Mouse (Mus musculus) neural tube, embryonic 10.5 days (tissue): ENCODE measurements at regions not wholly inside any gene's neighbourhood (a gene's known extent, or its start where the extent isn't known, plus 50 kb on each side); places are given as distances from the start of the nearest gene placed in this dataset.
A peak's percentile ranks its signal among the peaks of the same experiment; 100 is the strongest.

Source experiments
- DNase-seq: peaks from one replicate; pipeline ENCODE4 v3.0.0-alpha.2; 2017; ENCODE audit warnings: low spot score; ENCODE audit errors: extremely low spot score

DNA sequence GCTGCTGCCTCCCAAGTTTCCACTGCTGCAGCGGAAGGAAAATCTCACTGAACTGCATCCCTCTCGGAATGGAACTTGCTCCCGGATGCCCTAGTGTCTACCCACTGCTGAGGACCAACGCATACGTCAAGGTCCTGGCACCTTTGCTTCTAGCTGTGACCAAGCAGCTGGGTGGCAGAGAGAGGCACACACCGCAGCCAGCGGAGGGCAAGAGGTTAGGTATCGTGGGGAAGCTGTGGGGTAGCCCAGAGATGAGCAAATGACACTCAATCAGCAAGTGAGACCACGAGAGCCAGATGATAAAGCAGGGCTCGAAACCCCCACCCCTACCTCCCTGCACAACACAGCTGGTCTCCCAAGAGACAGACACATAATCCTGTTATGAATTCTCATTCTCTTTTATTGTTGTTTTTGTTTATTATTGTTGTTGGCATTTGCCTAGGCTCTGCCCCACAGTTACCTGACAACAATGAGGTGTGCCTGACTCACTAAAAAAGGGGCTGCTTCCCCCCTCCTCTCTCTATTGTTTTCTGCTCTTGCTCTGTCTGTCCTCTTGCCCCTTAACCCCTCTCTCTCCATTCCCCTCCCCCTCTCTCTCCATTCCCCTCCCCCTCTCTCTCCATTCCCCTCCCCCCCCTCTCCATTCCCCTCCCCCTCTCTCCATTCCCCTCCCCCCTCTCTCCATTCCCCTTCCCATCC, 112.0 kb upstream of the Spred2 start:
- DNase-seq: no peak

DNA sequence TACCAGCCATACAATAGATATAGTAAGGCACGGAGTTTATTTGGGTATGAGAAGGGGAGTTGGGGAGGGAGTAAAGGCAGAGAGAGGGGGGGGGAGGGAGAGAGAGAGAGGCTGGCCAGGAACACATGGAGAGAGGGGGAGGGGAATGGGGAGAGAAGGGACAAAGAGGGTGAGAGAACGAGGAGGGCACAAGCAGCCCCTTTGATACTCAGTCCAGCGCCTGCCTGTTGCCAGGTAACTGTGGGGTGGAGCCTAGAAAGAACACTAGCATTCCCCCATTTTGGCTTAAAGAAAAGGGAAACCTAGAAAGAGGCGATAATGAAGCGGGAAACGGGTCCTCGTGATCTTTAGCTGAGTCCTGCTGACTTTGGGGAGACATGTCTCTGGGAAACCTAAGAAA, 110.6 kb upstream of the Spred2 start:
- DNase-seq: no peak

DNA sequence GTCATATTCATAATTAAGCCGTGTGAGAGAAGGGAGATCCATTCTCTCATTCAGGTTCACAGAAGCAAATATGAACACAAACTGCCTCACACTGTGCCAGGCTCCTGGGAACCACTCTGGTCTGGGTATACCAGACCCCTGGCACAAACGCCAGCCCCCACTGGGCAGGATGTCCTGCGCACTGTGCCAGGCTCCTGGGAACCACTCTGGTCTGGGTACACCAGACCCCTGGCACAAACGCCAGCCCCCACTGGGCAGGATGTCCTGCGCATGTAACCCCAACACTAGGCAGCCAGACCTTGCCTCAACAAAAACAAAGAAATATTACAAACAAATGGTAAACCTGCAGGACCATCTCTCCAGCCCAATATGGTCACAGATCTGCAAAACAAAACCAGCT, 101.2 kb upstream of the Spred2 start:
- no peak for DNase-seq

DNA sequence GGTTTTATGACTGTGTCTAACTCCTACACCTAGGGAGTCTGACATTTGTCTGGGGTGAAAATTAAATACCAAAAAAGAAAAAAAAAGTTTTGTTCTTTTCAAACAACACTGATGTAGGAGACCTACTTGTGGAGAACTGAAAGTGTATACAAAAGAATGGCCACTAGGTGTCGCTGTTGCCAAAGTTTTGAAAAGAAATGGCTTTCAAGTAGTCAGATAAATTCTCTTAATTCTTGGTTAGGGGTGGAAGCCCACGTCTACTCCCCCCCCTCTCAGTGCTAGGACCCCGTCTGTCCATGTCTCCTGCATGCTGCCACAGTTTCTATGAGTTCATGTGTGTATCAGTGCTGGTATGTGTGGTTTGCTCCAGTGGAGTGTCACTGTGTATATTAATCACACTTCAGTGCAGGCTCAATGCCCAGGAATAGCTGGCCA, 100.7 kb upstream of the Spred2 start:
- DNase-seq: peak; percentile 75

DNA sequence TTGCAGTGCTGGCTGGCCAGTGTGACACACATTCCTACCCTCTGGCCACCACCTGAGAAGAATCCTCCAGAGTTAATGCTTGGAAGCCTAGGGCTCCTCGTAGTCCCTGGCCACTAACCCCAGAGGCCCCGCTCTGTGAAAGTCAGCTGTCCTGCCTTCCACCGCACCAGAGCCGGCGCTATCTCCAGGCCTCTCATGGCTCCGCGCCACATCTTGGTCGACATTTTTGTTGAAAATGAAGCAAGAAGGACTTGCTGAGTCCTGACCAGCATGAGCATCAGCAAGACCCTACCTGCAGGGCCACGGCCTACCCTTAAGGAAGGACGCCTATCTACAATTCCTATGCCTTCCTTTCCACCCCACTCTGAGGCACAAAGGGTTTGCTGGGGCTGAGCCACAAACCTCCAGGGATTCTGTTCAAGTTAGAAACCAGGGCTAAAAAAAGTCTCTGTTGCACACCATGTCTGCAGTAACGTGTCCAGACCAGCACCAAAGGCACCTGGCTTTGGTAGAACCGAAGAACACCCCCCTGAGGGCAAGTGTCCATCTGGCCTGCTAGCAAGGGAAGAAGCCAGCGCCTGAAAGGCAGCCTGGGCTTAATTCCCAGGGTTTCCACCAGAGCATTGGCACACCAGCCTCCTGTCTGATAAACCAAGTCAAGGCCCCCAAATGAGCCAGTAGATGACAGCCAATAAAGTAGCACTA, 97.5 kb upstream of the Spred2 start:
- no peak for DNase-seq

DNA sequence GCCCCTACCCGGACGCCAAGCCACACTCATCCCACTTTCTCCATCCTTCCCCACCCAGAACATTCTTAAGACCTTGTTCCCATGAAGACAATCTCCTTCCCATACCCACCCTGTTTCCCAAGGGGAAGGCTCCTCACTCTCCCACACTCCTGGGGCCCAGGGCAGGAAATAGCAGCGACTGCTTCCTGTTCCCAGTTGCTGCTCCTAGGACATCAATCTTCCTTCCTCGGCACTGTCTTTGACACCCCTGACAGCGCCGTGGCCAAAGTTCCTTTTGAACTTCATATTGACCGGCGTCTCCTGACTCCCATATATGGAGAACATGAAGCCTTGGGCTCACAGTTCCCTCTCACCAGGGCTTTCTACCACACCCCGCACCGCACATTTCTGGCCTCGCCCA, 96.2 kb upstream of the Spred2 start:
- no peak for DNase-seq

DNA sequence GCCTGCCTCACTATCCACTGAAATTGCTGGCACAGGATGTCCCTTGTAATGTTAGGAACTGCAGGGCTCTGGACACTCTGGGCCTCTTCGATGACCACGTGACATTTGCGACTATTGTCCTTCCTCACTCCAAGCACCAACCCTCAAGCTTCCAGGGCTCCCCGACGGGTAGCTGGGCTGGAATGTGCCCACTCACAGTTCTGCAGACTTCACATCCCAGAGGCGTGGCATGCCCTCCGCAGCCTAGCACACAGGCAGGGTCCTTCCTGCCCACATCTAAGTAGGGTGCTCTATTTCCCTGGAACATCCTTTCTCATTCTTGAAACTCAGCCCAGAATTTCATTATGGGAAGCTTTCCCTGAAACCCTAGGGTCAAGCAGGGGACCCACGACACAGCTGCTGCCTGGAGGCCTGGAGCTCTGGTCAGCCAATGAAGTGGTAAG, 95.2 kb upstream of the Spred2 start:
- no peak for DNase-seq

DNA sequence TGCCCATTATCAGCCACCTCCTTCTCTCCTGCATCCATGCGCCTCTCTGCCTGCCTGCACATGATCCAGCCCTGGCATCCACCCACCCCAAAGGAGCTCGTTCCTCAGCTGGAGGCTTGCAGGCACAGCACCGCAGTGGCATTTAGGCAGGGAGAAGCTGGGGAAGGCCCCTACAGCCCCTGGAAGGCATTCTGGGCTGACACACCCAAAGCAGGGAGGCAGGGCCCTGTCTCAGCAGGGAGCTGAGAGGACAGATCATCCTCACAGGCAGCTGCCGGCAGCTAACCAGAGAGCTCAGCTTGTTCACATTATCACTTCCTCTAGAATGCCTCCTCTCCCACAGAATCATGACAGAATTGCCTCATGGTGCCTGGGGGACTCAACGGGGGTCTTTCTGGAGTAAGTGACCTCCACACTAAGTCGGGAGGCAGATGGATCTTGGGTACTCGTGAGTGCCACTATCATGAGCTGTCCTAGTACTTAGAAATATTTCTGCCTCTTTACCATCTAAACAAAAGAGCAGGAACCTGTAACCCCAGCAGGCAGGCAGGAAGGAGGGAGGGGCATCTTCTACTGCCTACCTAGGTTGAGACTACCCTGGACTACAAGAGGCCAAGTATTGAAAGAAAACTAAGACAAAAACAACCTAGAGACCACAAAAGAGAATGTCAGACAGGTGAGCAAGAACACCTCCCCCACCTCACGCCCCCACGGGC, 94.5 kb upstream of the Spred2 start:
- DNase-seq: no peak

DNA sequence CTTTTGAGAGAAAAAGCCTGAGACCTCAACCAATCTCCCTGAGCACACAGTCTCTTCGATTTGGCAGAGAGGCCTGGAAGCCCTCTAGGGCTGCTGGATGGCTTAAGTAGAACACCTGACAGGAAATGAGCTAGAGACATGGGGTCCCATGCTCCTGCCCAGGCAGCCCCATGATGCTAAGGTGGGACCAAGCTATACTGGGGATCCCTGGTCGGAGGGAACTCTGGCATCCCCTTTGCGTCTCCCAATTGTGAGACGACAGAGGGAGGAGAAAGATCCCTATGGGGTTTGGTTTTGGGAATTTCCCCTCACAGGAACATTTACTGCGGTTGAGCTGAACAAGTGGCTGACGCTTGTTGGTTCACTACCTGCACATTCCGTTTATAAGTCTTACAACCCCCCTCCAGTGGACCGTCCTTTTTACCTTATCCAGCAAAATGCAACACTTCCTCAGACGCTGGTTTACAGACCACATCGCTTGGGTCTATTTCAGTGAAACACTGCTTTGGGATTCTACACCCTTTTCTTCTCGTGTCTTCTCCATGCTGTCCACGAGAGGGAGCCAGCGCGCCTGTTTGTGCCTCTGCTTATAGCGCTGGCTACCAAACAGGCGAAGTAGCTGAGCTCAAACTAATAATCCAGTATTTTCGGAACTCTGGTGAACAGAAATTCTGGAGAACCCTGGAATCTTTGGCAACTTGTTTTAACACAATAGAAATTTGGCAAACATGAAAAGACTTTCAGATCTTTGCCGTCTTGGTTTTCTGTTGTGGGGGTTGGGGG, 93.7 kb upstream of the Spred2 start:
- DNase-seq: peak; percentile 75

DNA sequence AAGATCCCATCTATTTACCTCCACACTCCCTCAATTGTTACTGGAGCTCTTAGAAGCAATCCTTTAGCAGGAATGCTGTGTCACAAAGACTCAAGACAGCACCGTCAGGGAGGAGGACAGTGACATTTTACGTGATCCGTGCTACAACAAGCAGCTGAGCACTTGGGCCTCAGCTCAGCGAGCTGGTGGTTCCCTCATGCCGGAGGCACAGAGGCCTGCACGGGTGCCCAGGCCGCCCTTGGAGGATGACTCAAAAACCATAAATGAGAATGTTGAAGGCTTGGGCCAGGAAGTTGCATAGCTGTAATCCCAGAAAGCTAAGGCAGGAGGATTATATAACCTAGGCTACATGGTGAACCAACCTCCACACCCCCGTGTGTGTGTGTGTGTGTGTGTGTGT, 89.6 kb upstream of the Spred2 start:
- no peak for DNase-seq

DNA sequence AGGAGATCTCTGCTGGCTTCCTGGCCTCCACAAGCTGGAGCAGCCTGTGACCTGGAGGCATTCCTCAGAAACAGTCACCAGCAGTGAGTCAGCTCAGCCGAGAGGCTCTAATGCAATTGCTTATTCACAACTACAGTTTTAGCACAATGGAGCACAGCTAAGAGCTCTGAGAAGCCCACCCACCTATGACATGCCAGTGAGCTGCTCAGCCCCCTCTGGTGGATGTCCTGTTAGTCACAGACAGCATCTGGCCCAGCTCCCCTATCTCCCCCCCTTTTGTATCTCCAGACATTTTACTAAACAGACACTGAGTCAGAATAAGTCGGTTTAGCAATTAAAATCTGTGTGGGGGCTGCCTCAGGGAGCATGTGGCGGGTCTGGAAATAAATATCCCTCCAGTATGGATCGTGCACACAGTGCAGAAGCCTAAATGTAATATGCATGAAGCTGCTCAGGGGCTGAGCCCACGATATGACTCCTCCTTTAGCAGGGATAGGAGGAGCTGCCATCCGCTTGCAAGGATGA, 88.9 kb upstream of the Spred2 start:
- DNase-seq: no peak

DNA sequence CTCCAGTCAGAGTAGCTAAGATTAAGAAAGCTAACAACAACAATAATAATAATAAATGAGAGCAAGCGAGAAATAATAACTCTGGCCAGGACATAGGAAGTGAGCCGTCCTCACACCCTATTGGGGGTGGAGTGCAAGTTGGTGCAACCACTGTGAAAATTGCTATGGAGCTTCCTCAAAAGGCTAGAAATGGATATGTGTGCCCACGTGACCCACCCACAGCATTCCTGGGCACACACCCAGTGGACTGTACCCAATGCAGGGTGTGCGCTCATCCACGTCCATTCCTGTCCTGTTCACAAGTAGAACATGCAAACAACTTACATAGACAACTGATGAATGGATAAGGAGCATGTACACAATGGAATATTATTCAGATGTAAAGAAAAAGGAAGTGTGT, 85.2 kb upstream of the Spred2 start:
- DNase-seq: no peak

DNA sequence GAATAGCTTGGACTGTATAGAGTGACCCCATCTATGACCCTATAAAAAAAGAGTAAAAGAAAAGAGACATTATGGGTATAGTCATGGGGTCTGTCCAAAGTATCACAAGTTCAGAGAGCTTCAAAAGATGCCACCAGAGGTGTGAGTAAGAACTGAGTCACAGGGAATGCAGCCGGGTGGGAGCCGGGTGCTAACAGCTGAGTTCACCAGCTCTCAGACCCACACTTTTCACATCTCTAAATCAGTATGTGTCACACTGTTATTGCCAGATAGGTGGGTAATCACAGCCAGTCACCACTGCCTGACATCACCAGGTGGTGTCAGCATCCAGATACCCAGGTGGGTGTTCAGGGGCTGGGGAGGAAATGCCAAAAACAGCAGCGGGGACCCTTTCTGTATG, 81.1 kb upstream of the Spred2 start:
- no peak for DNase-seq

DNA sequence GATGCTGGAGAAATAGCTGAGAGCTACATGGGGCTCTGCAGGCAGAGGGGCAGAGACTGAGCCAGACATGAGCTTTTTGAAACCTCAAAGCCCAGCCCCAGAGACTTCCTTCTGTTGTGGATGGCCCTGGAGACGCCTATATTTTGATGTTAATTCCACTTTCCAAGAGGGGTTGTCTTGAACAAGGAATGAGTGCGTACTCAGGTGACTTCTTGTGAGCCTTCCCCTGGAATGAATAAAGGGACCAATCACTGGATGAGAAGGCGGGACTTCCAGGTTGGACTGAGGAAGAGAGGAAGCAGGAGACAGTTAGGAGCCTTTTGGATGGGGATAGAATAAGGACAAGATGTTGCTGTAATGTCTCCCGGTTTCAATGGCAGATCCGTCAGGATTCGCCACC, 76.3 kb upstream of the Spred2 start:
- no peak for DNase-seq

DNA sequence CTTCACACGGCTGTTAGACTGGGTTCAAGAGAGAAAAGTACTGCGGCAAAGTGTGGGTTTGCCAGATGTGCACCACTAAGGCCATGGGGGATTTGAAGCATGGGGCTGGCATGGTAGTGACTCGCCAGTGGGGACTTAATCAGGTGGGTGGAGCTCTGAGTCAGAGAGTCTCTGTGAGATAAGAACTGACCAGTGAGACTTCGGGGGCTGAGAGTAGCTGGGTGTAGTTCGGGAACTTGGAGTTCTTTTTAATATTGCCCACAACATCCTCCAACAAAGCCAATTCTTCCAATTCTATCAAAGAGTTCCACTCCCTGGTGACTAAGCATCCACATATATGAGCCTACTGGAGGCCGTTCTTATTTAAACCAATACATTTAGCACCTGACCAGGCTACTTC, 75.8 kb upstream of the Spred2 start:
- no peak for DNase-seq

DNA sequence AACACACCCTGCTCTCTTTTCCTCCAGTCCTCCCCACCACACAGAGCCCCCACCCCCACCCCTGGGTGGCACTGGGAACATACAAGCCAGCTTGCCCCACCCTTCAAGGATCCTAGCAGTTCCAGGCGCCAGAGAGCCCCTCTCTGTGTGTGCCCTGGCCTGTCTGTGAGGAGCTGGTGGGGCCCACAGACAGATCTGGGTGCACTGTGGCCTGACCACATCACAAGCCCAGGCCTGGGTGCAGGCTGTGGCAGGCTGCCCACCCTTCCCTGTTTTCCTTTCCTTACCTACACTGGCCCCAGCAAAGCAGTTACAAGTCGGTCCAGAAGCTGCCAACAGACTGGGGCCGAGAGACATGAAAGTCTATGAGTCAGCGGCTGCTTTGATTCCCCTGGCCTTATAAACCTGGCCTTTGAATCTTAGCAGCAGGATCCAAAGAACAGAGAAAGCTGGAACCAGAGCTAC, 74.8 kb upstream of the Spred2 start:
- no peak for DNase-seq

DNA sequence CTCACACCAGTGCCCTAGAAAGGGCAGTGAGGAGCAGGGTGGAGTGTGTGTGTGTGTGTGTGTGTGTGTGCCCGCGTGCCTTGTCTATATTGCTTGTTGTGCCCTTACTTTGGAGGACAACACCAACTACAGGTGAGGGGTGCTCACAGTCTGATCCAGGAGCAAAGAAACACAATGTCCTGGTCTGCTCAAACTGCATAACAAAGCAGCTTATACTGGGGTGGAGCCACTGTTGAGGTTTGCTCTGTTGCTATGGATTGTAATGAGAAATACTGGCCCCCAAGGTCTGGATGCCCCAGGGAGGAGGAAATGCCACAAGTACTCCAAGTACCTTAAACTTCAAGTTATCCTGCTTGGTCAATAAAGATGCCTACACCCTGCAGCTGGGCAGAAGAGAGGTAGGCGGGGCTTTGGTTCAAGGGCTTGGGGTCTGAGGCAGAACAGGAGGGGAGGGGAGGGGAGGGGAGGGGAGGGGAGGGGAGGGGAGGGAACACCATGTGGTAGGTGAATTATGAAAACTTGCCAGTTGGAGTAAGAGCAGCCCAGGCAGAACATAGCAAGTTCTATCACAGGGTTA, 74.2 kb upstream of the Spred2 start:
- no peak for DNase-seq

DNA sequence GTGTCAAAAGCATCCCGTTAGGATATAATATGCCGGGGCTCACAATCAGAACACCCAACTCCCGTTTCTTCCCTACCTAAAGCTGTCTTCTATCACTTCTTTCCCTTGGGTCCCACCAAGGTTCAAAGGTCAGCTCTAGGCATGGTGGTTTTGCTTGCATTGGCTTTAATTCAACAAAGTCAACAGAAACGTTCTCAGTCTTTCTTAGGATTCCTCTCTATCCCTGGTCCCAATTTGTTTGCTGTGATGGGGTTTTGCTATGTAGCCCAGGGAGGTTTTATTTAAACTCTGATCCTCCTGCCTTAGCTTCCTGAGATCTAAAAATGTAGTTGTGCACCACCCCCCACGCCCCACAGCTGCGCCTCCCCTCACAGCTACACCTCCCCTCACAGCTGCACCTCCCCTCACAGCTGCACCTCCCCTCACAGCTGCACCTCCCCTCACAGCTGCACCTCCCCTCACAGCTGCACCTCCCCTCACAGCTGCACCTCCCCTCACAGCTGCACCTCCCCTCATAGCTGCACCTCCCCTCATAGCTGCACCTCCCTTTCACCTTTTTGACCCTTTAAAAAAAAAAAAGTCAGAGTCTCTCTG, 73.1 kb upstream of the Spred2 start:
- no peak for DNase-seq

DNA sequence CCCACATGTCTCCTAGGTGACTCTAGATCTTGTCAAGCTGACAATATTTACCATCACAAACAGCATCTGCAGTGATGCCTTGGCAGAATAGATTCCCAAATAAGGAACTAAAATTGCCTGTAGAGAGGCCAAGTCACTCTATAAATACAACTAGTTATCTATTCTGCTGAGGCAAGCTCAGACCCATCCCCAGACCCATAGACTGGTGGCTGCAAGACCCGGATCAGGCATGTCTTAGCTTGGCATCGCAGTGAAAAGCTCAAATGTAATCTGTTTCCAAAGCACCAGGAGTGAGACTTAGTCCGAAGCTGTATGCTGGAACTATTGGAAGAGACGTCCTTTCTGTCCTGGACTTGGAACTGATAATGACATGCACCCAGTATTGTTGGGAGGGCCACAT, 62.6 kb upstream of the Spred2 start:
- no peak for DNase-seq

DNA sequence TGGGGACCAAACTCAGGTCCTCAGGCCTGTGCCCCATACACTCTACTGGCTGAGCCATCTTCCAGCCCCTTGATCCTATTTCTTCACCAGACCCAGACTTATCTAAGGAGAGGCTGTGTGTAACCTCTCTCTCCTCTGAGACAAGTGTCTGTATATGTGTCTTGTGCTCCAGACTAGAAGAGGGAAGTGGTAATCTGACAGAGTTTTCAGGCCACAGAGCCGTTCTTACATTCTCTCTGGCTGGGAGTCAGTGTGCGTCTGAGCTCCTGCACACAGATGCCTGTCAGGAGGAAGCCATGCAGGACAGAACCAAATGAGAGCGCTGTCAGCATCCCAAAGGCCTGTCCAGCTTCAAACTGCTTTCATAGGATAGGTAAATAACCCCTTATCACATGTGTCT, 60.8 kb upstream of the Spred2 start:
- DNase-seq: no peak

DNA sequence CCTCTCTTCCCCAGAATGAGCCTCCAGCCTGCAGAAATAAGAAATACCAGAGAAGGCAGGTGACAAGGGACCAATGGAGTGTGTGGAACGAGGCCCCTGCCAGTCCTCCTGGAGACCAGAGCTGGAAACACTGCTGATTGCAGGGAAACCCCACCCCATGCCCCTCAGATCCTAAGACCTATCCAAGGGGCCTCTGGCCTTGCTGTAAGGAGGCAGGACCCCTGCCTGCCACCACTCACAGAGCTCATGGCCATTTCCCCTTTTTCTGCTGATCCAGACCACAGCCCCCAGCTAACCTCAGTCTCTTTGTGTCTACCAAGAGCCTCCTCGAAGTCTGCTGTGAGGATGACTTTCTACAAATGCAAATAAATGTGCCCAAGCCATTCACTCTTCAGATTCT, 57.9 kb upstream of the Spred2 start:
- no peak for DNase-seq
